Mouse (Mus musculus) layer of hippocampus, postnatal 25 days (tissue): ENCODE data around the gene C1ql1. TPM values are rescaled to one million over a fixed set of nuclear protein-coding genes. Genes with fewer than 3 reads are reported as not detected.

Experiments used
- DNase-seq, 2 experiments: peaks; one replicate each; pipeline ENCODE4 v3.0.0; 2022; ENCODE audit warnings: mixed read lengths in 2 of 2, low spot score in 1 of 2; ENCODE audit errors: extremely low spot score in 1 of 2
- total RNA-seq, 2 experiments: library from RNA; stranded (reverse); gene quantifications; 2 replicates each; pipeline ENCODE4 v1.2.3; 2021

Gene C1ql1
- total RNA-seq, 2 experiments from 2014 or later, result 20.7 to 24.6 TPM

DNA sequence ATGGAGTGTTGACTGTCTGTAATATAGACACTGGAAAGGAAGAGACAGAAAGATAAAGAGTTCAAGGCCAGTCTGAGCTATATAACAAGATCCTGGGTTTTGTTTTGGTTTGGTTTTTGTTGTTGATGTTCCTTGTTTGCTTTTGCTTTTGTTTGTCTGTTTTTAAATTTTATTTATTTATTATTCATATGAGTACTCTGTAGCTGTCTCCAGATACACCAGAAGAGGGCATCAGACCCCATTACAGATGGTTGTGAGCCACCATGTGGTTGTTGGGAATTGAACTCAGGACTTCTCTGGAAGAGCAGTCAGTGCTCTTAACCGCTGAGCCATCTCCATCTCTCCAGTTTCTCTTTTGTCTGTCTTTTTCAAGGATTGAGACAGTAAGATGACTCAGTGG, 12.4 kb upstream of the C1ql1 start:
- DNase-seq, result no peak

DNA sequence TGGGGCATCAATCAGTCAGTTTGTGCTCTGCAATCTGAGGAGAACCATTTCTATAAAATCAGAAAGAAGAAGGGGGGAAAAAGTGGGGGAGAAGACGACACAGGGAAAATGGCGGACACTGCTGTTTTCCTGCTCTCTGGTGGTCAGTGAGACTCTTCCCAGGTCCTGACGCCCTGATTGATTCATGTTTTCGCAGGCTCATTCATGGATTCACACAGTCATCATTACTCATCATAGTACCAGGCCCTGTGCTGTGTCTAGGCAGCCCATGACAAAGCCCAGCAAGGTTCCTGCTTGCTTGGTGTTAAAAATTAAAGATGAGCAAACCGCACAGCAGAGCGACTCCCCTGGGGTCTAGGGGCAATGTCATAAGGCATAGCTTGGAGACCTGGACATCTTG, 11.9 kb upstream of the C1ql1 start:
- no peak for DNase-seq

DNA sequence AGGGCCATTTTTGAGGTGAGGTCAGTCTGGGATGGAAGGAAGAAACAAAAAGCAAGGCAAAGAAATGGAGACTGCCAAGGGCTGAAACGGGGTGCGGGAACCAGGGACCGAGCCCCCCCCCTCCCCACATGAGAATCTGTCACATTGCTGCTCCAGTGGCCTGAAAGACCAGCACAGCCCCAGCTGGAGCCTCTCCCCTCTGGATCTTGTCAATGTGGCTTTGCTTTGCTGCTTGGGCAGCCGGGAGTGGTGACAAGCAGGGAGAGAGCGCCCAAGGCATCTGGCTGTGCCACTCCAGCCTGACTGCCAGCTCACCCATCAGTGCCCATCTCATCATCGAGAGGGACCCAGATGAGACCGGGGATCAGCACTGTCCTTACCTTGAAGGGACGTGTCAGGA, 11.2 kb upstream of the C1ql1 start:
- DNase-seq, result no peak

DNA sequence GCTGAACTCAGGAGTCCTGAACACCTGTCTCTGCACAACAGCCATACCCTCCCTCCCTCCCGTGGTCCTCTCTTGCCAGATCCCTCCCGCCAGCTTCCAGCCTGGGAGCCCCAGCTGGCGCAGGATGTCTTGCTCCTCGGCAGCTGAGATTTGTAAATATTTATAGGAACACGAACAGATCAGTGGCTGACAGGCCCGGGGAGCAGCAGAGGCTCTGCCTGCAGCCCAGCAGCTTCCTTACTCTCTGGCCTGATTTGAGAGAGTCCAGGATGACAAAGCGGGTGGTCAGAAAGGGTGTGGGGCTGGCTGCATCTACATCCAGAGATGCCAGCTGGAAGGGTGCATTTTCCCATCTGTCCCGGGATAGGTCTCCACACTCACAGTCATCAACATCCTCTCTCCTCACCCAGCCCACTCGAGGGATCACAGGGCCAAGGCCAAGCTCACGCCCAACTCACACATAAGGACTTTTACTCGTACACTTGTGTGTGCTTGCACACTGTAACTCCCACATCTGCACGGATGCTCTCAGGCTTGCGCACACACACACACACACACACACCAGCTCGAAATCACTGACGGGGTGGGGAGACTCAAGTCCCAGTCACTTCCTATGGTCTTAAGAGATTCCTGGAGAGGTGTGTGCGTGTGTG, 10.6 kb upstream of the C1ql1 start:
- no peak for DNase-seq

DNA sequence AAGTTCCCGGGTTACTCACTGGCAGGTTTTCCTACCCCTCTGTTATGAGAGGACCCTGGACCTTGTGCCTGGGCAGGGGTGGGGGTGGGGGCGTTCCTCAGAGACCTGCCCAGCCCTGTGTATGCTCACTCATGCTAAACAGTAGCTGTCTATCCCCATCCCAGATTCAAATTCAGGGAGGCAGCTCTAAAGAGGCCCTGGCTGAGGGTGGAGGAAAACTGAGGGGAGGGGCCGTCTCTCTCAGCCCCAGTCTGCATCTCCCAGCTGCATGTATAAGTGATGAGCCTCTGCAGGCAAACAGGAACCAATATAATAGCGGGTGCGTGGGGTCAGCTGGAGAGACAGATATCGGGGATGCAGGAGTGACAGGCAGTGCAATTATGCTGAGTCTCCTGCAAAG, 6.4 kb upstream of the C1ql1 start:
- DNase-seq, result no peak

DNA sequence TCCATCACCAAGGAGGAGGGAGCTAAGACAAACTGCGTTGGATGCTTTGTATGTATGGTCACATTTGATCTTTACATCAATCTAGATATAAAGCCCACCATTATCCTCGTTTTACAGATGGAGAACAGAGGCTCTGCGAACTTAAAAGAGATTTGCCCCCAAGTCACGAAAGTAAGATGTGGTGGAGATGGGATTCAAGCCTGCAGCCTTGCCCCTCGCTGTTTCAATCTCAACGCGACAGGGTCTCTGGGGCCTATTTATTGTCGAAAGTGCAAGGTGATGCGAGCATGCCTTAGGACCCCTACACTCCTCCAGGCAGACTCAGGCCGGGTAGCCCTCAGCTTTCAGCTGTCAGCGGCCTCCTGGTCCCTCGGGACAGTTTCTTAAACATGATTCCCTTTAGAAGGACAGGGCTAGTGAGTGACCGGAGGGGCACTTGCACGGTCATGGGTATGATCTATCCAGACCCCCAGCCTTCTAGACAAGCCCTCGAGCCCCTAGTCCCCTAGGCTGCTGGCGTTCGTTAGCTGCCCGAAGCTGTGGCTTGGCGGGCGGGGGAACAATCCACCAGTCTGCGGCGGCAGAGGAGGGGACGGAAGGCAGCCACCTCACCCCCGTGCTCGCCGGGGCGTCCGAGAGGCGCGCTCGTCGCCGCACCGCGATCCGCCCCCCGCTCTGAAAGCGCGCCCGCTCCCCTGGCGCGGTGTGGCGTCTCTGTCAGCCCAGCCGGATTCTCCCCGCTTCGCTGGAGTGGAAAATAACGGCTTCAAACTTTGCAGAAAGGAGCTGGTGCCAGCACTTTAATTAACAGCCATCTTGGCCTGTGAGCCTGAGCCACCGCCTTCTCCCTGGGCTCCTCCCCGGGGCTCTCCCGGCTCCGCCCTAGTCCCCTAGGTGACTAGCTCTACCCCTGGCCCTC, 1.8 kb upstream of the C1ql1 start:
- DNase-seq, result peak in 1 of 2 experiments; percentile 12

DNA sequence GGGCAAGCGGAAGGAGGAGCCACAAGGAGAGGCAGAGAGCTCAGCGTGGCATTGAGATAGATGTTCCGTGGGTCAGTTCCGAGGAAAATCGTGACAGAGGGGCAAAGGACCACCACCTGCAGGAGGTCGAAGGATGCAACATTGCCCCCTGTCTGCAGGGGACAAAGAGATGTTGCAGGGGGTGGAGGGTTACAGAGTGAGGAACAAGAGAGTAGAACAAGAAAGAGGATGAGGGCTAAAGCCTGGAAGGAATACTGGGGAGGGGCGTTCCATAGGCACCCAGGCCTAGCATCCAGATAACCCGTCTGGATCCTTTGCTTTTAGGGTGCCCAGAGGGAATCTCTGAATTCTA, 480 bp upstream of the C1ql1 start:
- DNase-seq, result no peak

DNA sequence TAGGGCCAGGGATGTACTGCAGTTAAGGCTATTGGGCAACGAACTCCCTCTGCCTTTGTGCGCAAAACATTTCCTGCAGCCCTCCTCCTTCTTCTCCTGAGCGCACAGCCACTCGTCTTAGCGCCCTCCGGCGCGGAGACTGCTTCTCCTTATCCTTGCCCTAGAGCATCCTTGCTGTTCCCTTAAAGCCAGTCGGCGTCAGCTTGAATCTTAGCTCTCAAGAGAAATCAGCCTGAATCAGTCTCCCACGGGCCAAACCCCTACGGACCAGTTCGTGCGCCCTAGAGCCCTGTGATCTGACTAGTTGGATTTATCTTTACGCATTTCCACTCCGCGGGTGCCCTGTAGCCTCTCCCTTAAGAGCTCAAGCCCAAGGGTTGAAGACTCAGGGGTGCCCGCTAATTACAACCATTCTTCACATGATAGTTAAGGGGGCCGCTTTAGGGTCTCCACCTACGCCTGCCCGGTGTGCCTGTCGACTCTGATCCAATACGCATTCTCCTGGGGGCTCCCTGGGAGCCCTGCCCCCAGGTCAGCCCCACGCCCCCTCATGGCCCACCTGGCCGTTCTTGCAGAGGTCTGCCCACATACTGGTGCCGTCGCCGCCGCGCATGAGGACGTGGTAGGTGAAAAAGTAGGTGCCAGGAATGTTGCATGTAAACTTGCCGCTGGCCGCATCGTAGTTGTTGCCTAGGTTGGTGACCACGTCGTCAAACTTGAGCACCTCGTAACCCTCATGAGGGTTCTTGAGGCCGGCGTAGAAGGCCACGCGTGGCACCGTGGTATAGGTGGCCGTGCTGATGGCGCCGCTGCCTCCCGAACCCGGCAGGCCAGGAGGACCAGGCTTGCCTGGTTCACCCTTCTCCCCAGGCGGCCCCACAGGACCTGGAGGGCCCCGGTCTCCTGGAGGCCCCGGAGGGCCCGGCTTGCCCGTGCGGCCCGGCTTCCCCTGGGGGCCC, 903 bp downstream of the C1ql1 start:
- no peak for DNase-seq

DNA sequence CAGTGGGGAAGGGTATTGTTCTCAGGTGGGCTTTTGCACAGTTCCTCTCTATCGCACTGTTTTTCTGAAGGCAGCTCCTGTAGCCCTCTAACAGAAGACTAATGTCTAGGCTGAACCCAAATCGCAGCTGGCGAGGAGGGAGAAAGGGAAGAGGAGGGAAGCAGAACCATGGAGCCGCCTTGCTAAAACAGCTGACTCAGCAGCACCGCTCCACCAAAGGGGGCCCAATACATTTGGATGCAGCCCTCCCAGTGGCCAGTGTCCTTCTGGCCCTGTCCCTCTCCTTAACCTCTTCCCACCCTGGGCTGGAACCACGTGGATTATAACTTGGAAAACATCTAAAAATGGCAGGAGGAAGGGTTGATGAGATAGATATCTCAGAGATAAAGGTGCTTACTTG, 5.3 kb downstream of the C1ql1 start:
- no peak for DNase-seq

DNA sequence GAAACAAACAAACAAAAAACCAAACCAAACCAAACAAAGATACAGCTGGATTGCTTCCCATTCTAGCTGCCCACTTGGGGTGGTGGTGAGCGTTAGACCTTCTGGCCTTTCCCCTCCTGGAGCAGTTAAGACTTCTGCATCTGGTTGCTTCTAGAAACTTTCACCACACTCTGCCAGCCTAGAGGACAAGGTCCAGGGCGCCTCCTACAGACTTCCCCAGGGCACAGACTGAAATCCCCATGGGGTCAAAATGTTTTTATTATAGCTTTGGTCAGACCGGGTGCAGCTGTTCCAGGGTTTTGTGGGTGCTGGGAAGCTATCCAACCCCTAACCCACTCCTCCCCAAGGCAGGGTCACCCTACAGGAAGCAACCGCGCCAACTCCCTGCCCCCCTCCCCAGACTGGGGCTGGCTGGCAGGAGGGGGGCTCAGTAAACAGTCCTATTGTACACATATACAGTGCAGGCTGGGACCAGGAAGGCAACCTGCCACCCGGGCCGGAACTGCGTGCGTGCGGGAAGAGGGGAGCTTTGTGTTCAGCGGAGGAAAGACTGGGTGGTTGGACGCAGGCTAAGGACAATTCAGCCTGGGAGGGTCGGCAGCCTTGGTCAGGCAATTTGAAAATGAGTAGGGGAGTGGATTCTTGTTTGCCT, 7.3 kb downstream of the C1ql1 start:
- no peak for DNase-seq

DNA sequence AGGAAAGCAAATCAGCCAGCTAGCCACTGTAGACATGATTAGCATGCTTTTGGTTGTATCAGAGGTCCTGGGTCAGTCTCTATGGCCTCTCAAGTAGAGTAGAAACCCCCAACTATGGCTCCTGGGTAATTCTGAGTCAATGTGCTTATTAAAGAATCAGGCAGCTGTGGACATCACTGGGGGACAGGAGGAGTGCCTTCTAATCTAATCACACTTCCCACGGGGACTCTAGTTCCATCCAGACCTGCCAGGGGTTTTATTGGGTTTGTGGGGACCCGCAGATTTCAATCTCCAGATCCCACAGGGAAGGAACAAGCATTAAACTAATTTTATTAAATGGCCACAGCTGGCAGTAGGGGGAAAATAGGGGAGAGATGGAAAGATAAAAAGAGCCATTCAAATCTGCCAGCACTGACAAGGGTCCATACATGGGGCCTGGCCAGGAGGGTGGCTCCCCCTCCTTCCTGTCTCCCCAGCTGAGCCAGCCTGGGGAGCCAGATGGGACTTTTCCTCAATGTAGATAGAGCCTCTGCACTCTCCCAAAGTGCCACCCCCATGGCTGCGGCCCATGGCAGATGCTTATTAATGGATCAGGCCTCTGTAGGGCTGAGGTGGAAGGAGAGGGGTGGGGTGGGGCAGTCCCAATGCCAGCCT, 8.8 kb downstream of the C1ql1 start:
- DNase-seq, result no peak

DNA sequence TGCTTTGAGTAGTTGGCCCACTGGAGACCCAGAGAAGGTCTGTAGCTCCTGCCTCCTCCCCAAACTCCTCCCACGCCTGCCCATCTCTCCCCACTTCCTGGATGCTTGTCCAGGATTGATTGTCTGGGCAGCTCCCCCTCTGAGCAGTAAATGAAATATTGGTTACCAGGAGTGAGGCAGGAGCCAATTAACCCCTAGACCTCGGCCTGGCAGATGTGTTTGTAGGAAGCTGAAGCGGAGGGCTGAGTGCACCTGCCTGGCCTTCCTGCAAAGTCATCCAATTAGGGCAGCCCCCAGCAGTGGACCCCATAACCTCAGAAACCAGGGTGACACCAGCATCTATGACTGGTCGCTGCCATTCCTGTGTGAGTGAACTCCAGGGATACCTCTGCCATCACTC, 10.2 kb downstream of the C1ql1 start:
- no peak for DNase-seq

DNA sequence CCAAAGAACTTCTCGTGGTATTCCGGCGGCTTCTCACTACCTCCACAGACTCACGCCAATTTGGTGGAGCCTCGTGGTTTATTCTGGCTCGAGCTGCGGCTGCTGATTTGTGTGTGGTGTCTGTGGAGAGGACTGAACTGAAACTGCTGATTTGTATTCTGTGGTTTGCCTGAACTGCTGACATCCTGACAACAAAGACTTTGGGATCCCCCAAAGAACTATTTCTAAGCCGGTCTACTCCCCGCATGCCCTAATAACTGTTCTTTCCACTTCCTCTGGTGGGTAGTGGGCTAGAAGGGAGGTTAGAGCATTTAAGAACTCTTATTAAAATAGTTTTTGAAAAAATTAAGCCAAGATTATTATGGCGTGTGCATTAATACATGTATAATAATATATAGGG, 15.8 kb downstream of the C1ql1 start:
- no peak for DNase-seq

DNA sequence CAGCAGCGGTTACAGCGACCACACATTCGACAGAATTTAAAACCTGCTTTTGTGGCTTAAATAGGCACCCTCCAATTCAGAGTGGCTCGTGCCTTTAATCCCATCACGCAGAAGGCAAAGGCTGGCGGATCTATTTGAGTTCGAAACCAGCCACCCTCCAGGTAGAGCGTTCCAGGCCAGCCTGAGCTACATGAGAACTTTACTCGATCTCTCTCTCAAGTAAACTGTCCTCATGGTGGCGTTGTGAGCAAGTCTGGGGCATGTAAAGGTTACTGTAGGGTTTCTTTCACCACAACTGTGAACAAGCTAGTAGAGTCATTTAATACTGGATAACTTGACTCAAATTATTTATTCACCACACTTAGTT, 21.2 kb downstream of the C1ql1 start:
- DNase-seq, result no peak

DNA sequence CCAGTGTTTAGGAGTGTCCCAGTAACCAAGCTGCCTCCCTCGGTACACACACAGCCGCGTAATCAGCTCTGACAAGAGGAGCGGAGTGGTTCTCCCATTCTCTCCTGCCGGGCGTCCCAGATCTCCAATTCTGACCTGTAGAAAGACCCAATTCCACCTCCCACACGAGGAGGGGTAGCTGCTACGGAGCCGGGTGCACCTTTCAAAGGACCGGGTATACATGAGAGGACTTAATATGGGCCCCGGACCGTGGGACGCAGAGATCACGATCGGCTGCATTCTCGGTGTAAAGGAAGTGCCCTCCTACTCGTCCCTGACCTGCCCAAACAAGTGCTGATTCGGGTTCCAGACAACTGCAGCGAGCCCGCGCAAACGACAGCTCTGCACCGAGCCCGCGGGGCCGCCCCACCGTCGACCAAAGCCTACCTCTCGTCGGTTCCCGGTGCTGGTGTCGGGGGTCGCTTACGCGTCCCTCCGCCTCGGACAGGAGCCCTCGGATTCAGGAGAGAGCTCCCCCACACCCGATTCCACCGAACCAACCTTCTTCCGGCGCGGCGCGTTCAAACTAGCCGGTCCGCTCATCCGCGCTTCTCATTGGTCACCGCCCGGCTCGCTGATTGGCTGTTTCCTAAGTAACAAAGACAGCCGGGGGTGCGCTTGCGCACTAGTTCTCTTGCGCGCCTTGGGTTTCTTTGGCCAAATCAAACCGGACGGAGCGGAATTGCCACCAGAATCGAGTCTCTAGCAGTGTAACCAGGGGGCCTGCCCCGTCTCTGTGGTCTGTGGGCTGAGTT, 21.7 kb downstream of the C1ql1 start, which contains the start of gene Kif18b:
Gene Kif18b, minus strand, starts transcription at position 568 of the 794 bp plus-strand sequence.
- peak; percentile 78 to 85 for DNase-seq

DNA sequence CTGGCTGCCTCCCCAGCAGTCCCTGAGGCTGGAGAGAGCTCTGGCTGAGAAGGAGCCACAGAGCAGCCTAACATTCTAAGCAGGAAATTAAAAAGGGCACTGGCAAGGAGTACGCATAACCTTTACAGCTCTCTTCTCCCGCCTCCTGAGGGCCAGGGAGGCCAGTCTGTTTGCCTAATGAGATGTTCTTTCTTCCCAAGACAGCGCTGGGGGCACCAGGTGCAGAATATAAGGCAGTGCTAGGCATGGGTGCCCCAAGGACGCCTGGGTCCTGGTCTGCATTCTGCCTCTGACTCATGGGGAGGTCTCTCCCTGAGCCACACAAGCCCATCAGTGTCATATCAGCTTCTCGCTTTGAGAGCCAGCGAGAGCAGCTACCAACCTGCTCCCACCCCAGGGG, 25.0 kb downstream of the C1ql1 start:
- no peak for DNase-seq

DNA sequence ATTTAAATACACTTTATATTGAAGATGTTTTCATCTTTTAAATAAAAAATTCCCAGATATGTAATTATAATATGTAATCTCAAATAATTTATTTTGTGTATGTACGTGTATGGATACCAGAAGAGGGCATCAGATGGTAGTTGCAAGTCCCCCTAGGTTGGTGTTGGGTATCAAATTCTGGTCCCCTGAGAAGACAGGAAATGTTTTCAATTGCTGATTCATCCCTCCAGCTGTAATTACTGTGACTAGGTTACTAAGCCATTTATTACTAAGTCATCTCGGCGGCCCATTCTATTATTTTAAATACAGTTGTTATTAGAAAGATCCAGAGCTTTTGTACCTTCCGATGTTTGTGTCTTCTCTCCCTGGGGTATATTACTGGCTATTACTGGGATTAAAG, 28.4 kb downstream of the C1ql1 start:
- DNase-seq, result no peak

DNA sequence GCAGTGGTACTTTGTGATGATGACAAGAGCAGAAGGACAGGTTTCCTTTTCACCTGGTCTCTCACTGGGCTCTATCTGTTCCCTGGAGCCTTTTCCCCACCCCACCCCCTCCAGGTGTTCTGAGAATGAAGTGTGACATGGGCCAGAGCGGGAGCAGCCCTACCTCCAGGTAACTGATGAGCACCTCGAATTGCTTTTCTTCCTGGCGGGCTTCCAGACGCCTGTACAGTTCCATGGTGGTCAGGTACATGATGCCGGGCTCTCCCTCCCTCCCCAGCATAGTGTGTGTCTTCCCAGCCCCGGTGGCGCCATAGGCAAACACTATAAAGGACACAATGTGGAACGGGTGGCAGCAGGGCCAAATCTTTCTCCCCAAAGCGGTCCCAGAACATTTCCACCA, 31.1 kb downstream of the C1ql1 start:
- no peak for DNase-seq

DNA sequence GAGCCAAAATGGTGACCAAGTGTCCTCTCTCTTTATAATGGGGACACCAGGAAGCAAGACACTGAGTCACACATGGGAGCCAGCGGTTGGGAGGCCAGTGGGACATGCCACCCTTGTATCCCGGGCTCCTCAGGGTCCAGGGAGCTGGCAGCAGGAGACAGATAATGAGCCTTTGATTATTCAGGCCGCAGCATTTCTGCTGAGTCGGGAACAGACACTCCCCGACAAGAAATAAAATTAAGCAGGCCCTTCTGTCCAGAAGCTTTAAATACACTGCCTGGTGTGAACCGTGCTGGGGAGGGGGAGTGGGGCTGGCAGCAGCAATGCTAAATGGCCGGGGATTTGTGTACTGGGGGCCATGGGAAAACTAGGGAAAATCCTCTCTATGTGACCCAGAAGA, 35.1 kb downstream of the C1ql1 start:
- DNase-seq, result no peak
